Mouse (Mus musculus): ENCODE data around the gene Inf2. TPM values are rescaled to one million over a fixed set of nuclear protein-coding genes. Genes with fewer than 3 reads are reported as not detected.
A peak's percentile ranks its signal among the peaks of the same experiment; 100 is the strongest.

The Inf2 gene
- total RNA-seq, 2 experiments from 2014 or later: 7.8 to 18.1 TPM

- peak; percentile 47 for ATAC-seq (replicated peaks; ENCODE audit: poor library complexity, severe bottlenecking)
Observed at GRCm38 (mm10) chr12:112648081-112648480, 59.5 kb downstream of the Inf2 start.

GRCm38 (mm10) chr12:112651778-112652439, 63.3 kb downstream of the Inf2 start:
- no peak for ATAC-seq (replicated peaks; ENCODE audit: poor library complexity, severe bottlenecking)

GRCm38 (mm10) chr12:112653157-112653824, 64.7 kb downstream of the Inf2 start:
- ATAC-seq (replicated peaks; ENCODE audit: poor library complexity, severe bottlenecking): peak; percentile 69

- no peak for ATAC-seq (replicated peaks; ENCODE audit: poor library complexity, severe bottlenecking)
Observed at GRCm38 (mm10) chr12:112654076-112654475, 65.5 kb downstream of the Inf2 start.

GRCm38 (mm10) chr12:112658619-112659018, 70.0 kb downstream of the Inf2 start:
- no peak for ATAC-seq (replicated peaks; ENCODE audit: poor library complexity, severe bottlenecking)

- peak; percentile 21; the same call in 1 of the 2 replicates for ATAC-seq (replicated peaks; ENCODE audit: poor library complexity, severe bottlenecking)
Observed at GRCm38 (mm10) chr12:112659109-112659508, 70.5 kb downstream of the Inf2 start.

- ATAC-seq (replicated peaks; ENCODE audit: poor library complexity, severe bottlenecking): no peak
Observed at GRCm38 (mm10) chr12:112660576-112661326, 72.2 kb downstream of the Inf2 start.

GRCm38 (mm10) chr12:112661327-112661605, 72.7 kb downstream of the Inf2 start:
- no peak for ATAC-seq (replicated peaks; ENCODE audit: poor library complexity, severe bottlenecking)

- no peak for ATAC-seq (replicated peaks; ENCODE audit: poor library complexity, severe bottlenecking)
Observed at GRCm38 (mm10) chr12:112661851-112662250, 73.3 kb downstream of the Inf2 start.

- ATAC-seq (replicated peaks; ENCODE audit: poor library complexity, severe bottlenecking): no peak
Observed at GRCm38 (mm10) chr12:112663303-112663702, 74.7 kb downstream of the Inf2 start.

GRCm38 (mm10) chr12:112663716-112664115, 75.1 kb downstream of the Inf2 start:
- ATAC-seq (replicated peaks; ENCODE audit: poor library complexity, severe bottlenecking): no peak

GRCm38 (mm10) chr12:112664124-112664523, 75.5 kb downstream of the Inf2 start:
- no peak for ATAC-seq (replicated peaks; ENCODE audit: poor library complexity, severe bottlenecking)

GRCm38 (mm10) chr12:112664656-112665055, 76.1 kb downstream of the Inf2 start:
- no peak for ATAC-seq (replicated peaks; ENCODE audit: poor library complexity, severe bottlenecking)

Other genes starting within 250 kb of the Inf2 start
- gene A530016L24Rik, start 99.3 kb upstream of the Inf2 start, total RNA-seq (2014; fragmentation: Nextera tagmentation): not detected in 2 replicates
- gene A530016L24Rik, start 99.3 kb upstream of the Inf2 start, total RNA-seq (2017): not detected in 2 replicates
- gene Tmem179, start 72.0 kb upstream of the Inf2 start, total RNA-seq (2014; fragmentation: Nextera tagmentation): not detected in 2 replicates
- not detected in 2 replicates for gene Tmem179, start 72.0 kb upstream of the Inf2 start, total RNA-seq (2017)
- 128 and 139 TPM in 2 replicates for gene Adssl1, start 31.3 kb downstream of the Inf2 start, total RNA-seq (2014; fragmentation: Nextera tagmentation)
- 109 and 122 TPM in 2 replicates for gene Adssl1, start 31.3 kb downstream of the Inf2 start, total RNA-seq (2017)
- gene Siva1, start 55.9 kb downstream of the Inf2 start, total RNA-seq (2014; fragmentation: Nextera tagmentation): 113 and 231 TPM in 2 replicates
- gene Siva1, start 55.9 kb downstream of the Inf2 start, total RNA-seq (2017): 339 TPM in 2 replicates
- 118 and 134 TPM in 2 replicates for gene Akt1, start 86.1 kb downstream of the Inf2 start, total RNA-seq (2014; fragmentation: Nextera tagmentation)
- 73.9 and 101 TPM in 2 replicates for gene Akt1, start 86.1 kb downstream of the Inf2 start, total RNA-seq (2017)
- gene Zbtb42, start 90.0 kb downstream of the Inf2 start, total RNA-seq (2014; fragmentation: Nextera tagmentation): 1.0 and 5.4 TPM in 2 replicates
- gene Zbtb42, start 90.0 kb downstream of the Inf2 start, total RNA-seq (2017): 0.82 and 1.3 TPM in 2 replicates
- gene Cep170b, start 131.7 kb downstream of the Inf2 start, total RNA-seq (2014; fragmentation: Nextera tagmentation): 1.6 and 9.2 TPM in 2 replicates
- 0.56 and 1.2 TPM in 2 replicates for gene Cep170b, start 131.7 kb downstream of the Inf2 start, total RNA-seq (2017)
- 39.4 and 92.1 TPM in 2 replicates for gene Pld4, start 171.9 kb downstream of the Inf2 start, total RNA-seq (2014; fragmentation: Nextera tagmentation)
- 21.1 and 25.4 TPM in 2 replicates for gene Pld4, start 171.9 kb downstream of the Inf2 start, total RNA-seq (2017)
- gene Ahnak2, start 213.9 kb downstream of the Inf2 start, total RNA-seq (2014; fragmentation: Nextera tagmentation): not detected in 2 replicates
- gene Ahnak2, start 213.9 kb downstream of the Inf2 start, total RNA-seq (2017): not detected in 2 replicates
- gene Clba1, start 220.2 kb downstream of the Inf2 start, total RNA-seq (2014; fragmentation: Nextera tagmentation): 1.7 and 2.4 TPM in 2 replicates
- 0.30 and 1.2 TPM in 2 replicates for gene Clba1, start 220.2 kb downstream of the Inf2 start, total RNA-seq (2017)
- 65.6 and 66.5 TPM in 2 replicates for gene Cdca4, start 240.6 kb downstream of the Inf2 start, total RNA-seq (2014; fragmentation: Nextera tagmentation)
- gene Cdca4, start 240.6 kb downstream of the Inf2 start, total RNA-seq (2017): 61.9 and 64.3 TPM in 2 replicates